Mouse (Mus musculus) heart, embryonic 16.5 days (tissue): ENCODE data around the gene Nck2. TPM values are rescaled to one million over a fixed set of nuclear protein-coding genes. Genes with fewer than 3 reads are reported as not detected.

Experiments used
- ATAC-seq: fragments of 200-750 bp; cut with Nextera tagmentation; replicated peaks from 2 replicates; pipeline ENCODE4 v1.8.0; 2017; ENCODE audit warnings: moderate number of reproducible peaks; ENCODE audit not compliant: insufficient read depth, low FRiP score; ENCODE audit errors: extremely low read depth
- H3K27ac ChIP-seq: fragments of 300-500 bp; sonication (generic); 2 replicates; pipeline ENCODE4 v1.5.1; 2014; ENCODE audit warnings: mild to moderate bottlenecking, low read length, control low read depth, moderate library complexity
- H3K27me3 ChIP-seq: fragments of 300-500 bp; sonication (generic); 2 replicates; pipeline ENCODE4 v1.6.1; 2014; ENCODE audit warnings: low read length, mixed read lengths; ENCODE audit not compliant: control insufficient read depth, insufficient read depth
- H3K36me3 ChIP-seq: fragments of 300-500 bp; sonication (generic); 2 replicates; pipeline ENCODE4 v1.6.1; 2014; ENCODE audit not compliant: control insufficient read depth, insufficient read depth
- H3K4me1 ChIP-seq: fragments of 300-500 bp; sonication (generic); 2 replicates; pipeline ENCODE4 v1.6.1; 2014; ENCODE audit warnings: low read length, mixed read lengths; ENCODE audit not compliant: control insufficient read depth, insufficient read depth
- H3K4me2 ChIP-seq: fragments of 300-500 bp; sonication (generic); 2 replicates; pipeline ENCODE4 v1.6.1; 2014; ENCODE audit warnings: low read depth, mild to moderate bottlenecking, control low read depth, low read length
- H3K4me3 ChIP-seq: fragments of 300-500 bp; sonication (generic); 2 replicates; pipeline ENCODE4 v1.5.1; 2014; ENCODE audit warnings: mild to moderate bottlenecking, control low read depth, low read length
- H3K9ac ChIP-seq: fragments of 300-500 bp; sonication (generic); 2 replicates; pipeline ENCODE4 v1.6.1; 2014; ENCODE audit warnings: low read length, control low read depth
- H3K9me3 ChIP-seq: fragments of 300-500 bp; sonication (generic); replicated peaks from 2 replicates; pipeline ENCODE4 v1.6.1; 2016; ENCODE audit warnings: low read length; ENCODE audit not compliant: control insufficient read depth
- WGBS: fragments of 180-500 bp; shearing (Covaris S2); extraction: QIAGEN DNeasy Blood & Tissue Kit; methylation state at CpG from one replicate; pipeline ENCODE4 v1.1.7; 2014; 5-methylcytosine and 5-hydroxymethylcytosine counted together
- polyA plus RNA-seq: library from polyadenylated mRNA; unstranded; fragments of >200 nt; fragmentation: Nextera tagmentation; extraction: Ambion mirVana; gene quantifications from 2 replicates; pipeline ENCODE4 v1.2.1, GENCODE M21; 2015

Nck2 gene
- polyA plus RNA-seq, 1 experiment from 2014 or later, result 31.2 TPM

DNA sequence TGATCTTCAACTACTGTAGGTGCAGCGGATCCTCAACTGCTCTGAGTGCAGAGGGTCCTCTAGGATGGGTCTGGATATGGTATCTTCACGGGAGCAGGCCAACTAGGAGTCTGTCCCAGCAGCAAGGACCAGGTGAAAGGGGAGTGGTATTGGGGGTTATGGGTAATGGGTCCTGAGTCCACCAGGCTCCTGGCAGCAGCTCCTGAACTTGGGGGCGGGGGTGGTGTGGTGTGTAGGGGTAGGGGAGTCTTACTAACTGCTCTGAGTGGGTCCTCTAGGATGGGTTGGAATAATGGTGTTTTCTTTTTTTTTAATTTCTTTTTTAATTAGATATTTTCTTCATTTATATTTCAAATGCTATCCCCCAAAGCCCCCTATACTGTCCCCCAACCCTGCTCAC is 73.0 kb downstream of the Nck2 start:
- Histone ChIP-seq H3K27ac (no peak overlapping the region), H3K27me3 (no peaks in the 10 kb centered on the region), H3K9me3 (no peaks in the 10 kb centered on the region), H3K4me3 (no peak overlapping the region), H3K4me2 (no peak overlapping the region), H3K9ac (no peak overlapping the region), H3K4me1 (peaks cover 10% of the 10 kb centered on the region; the same call in 1 of the 2 replicates), H3K36me3 (peaks cover 9% of the 10 kb centered on the region; the same call in 1 of the 2 replicates)
- 94% methylated on average over 3 of the region's 3 CpGs for WGBS
- ATAC-seq, result no peak

DNA sequence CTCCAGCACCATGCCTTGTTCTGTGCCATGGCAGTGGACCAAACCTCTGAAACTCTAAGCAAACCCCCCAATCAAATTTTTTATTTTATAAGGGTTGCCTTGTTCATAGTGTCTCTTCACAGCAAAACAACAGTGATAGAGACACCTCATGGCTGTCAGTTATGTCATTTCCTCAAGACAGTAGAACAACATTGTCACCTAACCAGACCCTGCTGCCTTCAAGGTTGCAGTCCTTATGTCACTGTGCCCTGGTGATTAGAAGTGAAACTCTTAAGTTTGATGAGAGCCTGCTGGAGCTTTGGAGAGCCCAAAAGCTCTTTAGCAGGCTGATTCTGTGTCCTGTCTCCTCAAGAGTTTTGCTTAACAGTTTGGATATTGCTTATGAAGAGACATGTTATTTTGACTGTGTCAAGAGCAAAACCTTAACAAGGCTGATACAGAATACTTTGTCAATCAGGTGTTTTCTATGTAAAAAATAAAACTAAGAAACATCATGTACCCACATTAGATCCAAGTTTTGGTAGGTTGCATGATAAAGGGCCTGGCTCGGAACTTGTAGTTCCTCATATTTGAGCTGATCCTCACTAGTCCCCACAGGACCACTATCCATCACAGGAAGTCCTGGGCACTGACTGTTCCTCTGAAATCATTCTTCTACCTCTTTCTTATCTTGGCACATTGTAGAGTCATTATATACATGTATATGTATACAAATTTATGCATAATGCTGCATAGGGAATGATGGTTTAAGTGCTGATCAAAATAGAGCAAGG is 76.0 kb downstream of the Nck2 start:
- H3K36me3 ChIP-seq, result no peaks in the 10 kb centered on the region
- WGBS, result 82% methylated on average over 1 of the region's 1 CpGs
- no peak for ATAC-seq

GRCm38 (mm10) chr1:43520989-43521371 is 76.6 kb downstream of the Nck2 start:
- Histone ChIP-seq H3K4me2 (no peak overlapping the region), H3K9ac (no peak overlapping the region), H3K9me3 (no peaks in the 10 kb centered on the region), H3K27me3 (no peaks in the 10 kb centered on the region), H3K36me3 (no peaks in the 10 kb centered on the region), H3K4me1 (peaks cover 10% of the 10 kb centered on the region; the same call in 1 of the 2 replicates), H3K27ac (no peak overlapping the region), H3K4me3 (no peak overlapping the region)
- no peak for ATAC-seq
- WGBS, result 74% methylated on average over 3 of the region's 3 CpGs

More for the DNA sequence above, 76.0 kb downstream of the Nck2 start:
- Histone ChIP-seq H3K9ac (no peak overlapping the region), H3K27me3 (no peaks in the 10 kb centered on the region), H3K4me2 (no peak overlapping the region), H3K4me1 (peaks cover 10% of the 10 kb centered on the region; the same call in 1 of the 2 replicates), H3K4me3 (no peak overlapping the region), H3K9me3 (no peaks in the 10 kb centered on the region), H3K27ac (no peak overlapping the region)

DNA sequence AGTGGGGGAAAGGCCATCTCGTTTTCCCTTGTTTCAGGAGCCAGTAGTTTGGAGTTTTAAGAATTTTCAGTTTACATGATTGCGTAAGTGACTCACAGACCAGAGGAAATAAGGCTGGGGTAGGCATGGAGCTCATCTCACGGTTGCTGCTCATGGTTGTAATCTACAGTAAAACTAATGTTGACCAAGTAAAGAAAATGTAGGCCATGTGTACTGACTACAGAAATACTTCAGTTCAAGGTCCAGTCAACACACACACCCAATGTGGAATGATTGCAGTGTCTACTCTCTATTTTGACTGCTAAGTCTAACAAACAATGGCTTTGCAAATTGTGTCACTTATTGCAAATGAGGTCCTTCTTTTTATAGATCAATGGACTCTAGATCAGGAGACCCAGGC is 77.1 kb downstream of the Nck2 start:
- no peaks in the 10 kb centered on the region for H3K27me3 ChIP-seq

GRCm38 (mm10) chr1:43521950-43522349 is 77.6 kb downstream of the Nck2 start:
- WGBS, result 80% methylated on average over 4 of the region's 4 CpGs
- H3K27me3 ChIP-seq, result no peaks in the 10 kb centered on the region
- H3K9ac ChIP-seq, result no peak overlapping the region
- H3K4me3 ChIP-seq, result no peak overlapping the region
- H3K4me1 ChIP-seq, result peaks cover 10% of the 10 kb centered on the region; the same call in 1 of the 2 replicates
- no peaks in the 10 kb centered on the region for H3K9me3 ChIP-seq
- no peak overlapping the region for H3K27ac ChIP-seq
- no peak for ATAC-seq
- no peaks in the 10 kb centered on the region for H3K36me3 ChIP-seq
- no peak overlapping the region for H3K4me2 ChIP-seq

More for the DNA sequence above, 77.1 kb downstream of the Nck2 start:
- Histone ChIP-seq H3K4me2 (no peak overlapping the region), H3K9me3 (no peaks in the 10 kb centered on the region), H3K4me1 (peaks cover 10% of the 10 kb centered on the region; the same call in 1 of the 2 replicates), H3K27ac (no peak overlapping the region), H3K36me3 (no peaks in the 10 kb centered on the region), H3K9ac (no peak overlapping the region), H3K4me3 (no peak overlapping the region)
- ATAC-seq, result no peak
- 80% methylated on average over 3 of the region's 3 CpGs for WGBS

- 84% methylated on average over 2 of the region's 2 CpGs for WGBS
- Histone ChIP-seq H3K4me1 (peaks cover 10% of the 10 kb centered on the region; the same call in 1 of the 2 replicates), H3K4me2 (no peak overlapping the region), H3K4me3 (no peak overlapping the region), H3K27me3 (no peaks in the 10 kb centered on the region), H3K9ac (no peak overlapping the region), H3K27ac (no peak overlapping the region), H3K36me3 (no peaks in the 10 kb centered on the region), H3K9me3 (no peaks in the 10 kb centered on the region)
- no peak for ATAC-seq
Observed at GRCm38 (mm10) chr1:43522976-43523375, 78.6 kb downstream of the Nck2 start.

DNA sequence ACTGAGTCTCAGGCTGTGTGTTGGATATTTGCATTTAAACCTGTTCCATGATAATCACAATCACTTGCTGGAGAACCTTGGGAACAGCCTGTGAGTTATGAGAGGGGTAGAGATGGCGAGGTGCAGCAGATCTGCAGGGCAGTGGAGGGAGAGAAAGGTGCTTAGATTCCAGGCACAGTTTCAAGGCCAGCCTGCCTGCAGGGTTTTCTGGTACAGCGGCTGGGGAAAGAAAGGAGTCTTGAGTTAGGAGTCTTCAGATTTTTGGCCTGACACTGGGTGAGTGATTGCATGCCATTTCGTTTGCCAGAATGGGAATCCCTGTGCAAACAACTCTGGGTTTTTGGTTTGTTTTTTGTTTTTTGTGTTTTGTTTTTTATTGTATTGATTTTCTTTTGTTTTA is 80.0 kb downstream of the Nck2 start:
- H3K4me1 ChIP-seq, result peaks cover 6% of the 10 kb centered on the region; the same call in 1 of the 2 replicates
- H3K9ac ChIP-seq, result no peak overlapping the region
- no peak overlapping the region for H3K4me2 ChIP-seq
- no peaks in the 10 kb centered on the region for H3K27me3 ChIP-seq
- 66% methylated on average over 3 of the region's 3 CpGs for WGBS
- no peaks in the 10 kb centered on the region for H3K9me3 ChIP-seq
- ATAC-seq, result no peak
- H3K4me3 ChIP-seq, result no peak overlapping the region
- no peaks in the 10 kb centered on the region for H3K36me3 ChIP-seq
- no peak overlapping the region for H3K27ac ChIP-seq

DNA sequence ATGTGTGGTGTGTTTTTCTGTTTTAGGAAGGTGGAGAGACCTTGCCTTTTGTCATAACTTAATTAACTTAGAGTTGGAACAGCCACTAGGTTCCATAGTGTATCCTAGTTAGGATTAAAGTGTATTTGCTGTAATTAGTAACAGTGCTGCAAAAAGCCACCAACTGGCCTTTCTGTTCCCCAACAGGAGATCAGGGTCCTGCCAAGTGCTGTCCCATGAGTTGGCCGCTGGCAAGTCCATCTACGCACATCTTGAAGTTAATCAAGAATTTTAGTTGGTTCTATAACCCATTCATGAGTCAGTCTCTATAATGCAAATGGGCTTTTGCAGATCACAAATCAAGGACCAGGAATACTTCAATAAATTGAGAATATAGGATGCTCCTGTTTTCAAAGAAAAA is 83.9 kb downstream of the Nck2 start:
- Histone ChIP-seq H3K36me3 (no peaks in the 10 kb centered on the region), H3K9me3 (no peaks in the 10 kb centered on the region)
- 94% methylated on average over 2 of the region's 2 CpGs for WGBS

GRCm38 (mm10) chr1:43529086-43529485 is 84.7 kb downstream of the Nck2 start:
- Histone ChIP-seq H3K36me3 (0 out of 2 replicates have a peak, but pooled peaks cover 1% of the 10 kb centered on the region), H3K4me3 (no peak overlapping the region), H3K4me2 (no peak overlapping the region), H3K27me3 (no peaks in the 10 kb centered on the region), H3K9me3 (no peaks in the 10 kb centered on the region), H3K27ac (no peak overlapping the region), H3K4me1 (peaks cover 40% of the 10 kb centered on the region), H3K9ac (no peak overlapping the region)
- ATAC-seq, result no peak
- 90% methylated on average over 1 of the region's 1 CpGs for WGBS

More for the DNA sequence above, 83.9 kb downstream of the Nck2 start:
- ATAC-seq, result no peak
- H3K4me2 ChIP-seq, result no peak overlapping the region
- no peak overlapping the region for H3K27ac ChIP-seq
- no peak overlapping the region for H3K9ac ChIP-seq
- no peak overlapping the region for H3K4me3 ChIP-seq
- no peaks in the 10 kb centered on the region for H3K27me3 ChIP-seq
- peaks cover 32% of the 10 kb centered on the region for H3K4me1 ChIP-seq
